Mouse (Mus musculus) spleen, postnatal 36 days (tissue): ENCODE results near the gene Ccl9.

Experiments used
- DNase-seq, 2 experiments: peaks; one replicate each; pipeline ENCODE4 v3.0.0; 2022; ENCODE audit warnings: low spot score in 2 of 2, mixed read lengths in 1 of 2

Ccl9 gene

GRCm38 (mm10) chr11:83578186-83578760, at the start of gene Ccl9:
Gene Ccl9, minus strand, starts transcription at chr11:83578636.
- no peak for DNase-seq

GRCm38 (mm10) chr11:83623586-83623985, 45.1 kb upstream of the Ccl9 start:
- DNase-seq = no peak

GRCm38 (mm10) chr11:83619037-83619436, 40.6 kb upstream of the Ccl9 start:
- no peak for DNase-seq

GRCm38 (mm10) chr11:83618238-83618637, 39.8 kb upstream of the Ccl9 start:
- DNase-seq = no peak

GRCm38 (mm10) chr11:83616586-83616985, 38.1 kb upstream of the Ccl9 start:
- DNase-seq = no peak

GRCm38 (mm10) chr11:83610900-83611299, 32.5 kb upstream of the Ccl9 start:
- DNase-seq = peak in 1 of 2 experiments; percentile 8

- DNase-seq = no peak
These were observed 28.0 kb upstream of the Ccl9 start for GRCm38 (mm10) chr11:83606396-83606795.

- DNase-seq = no peak
These were observed 27.1 kb upstream of the Ccl9 start for GRCm38 (mm10) chr11:83605535-83605934.

GRCm38 (mm10) chr11:83604698-83605097, 26.3 kb upstream of the Ccl9 start:
- DNase-seq = no peak

GRCm38 (mm10) chr11:83603399-83603798, 25.0 kb upstream of the Ccl9 start:
- DNase-seq = no peak

GRCm38 (mm10) chr11:83600576-83600975, 22.1 kb upstream of the Ccl9 start:
- no peak for DNase-seq

GRCm38 (mm10) chr11:83598991-83599390, 20.6 kb upstream of the Ccl9 start:
- no peak for DNase-seq

- DNase-seq = no peak
These were observed 19.9 kb upstream of the Ccl9 start for GRCm38 (mm10) chr11:83598207-83598837.

- no peak for DNase-seq
These were observed 19.4 kb upstream of the Ccl9 start for GRCm38 (mm10) chr11:83597796-83598195.

GRCm38 (mm10) chr11:83595669-83596455, 17.4 kb upstream of the Ccl9 start:
- DNase-seq = peak; percentile 8 to 26

- no peak for DNase-seq
These were observed 15.0 kb upstream of the Ccl9 start for GRCm38 (mm10) chr11:83593453-83593852.

- no peak for DNase-seq
These were observed 14.4 kb upstream of the Ccl9 start, which contains the start of gene Ccl6 for GRCm38 (mm10) chr11:83592853-83593252. Gene Ccl6, minus strand, starts transcription at chr11:83593087.

- DNase-seq = no peak
These were observed 5.8 kb upstream of the Ccl9 start for GRCm38 (mm10) chr11:83584232-83584631.

- no peak for DNase-seq
These were observed 5.0 kb upstream of the Ccl9 start for GRCm38 (mm10) chr11:83583450-83583754.

GRCm38 (mm10) chr11:83582626-83583449, 4.4 kb upstream of the Ccl9 start:
- DNase-seq = no peak

GRCm38 (mm10) chr11:83581626-83582610, 3.5 kb upstream of the Ccl9 start:
- DNase-seq = no peak
